Mouse (Mus musculus): ENCODE measurements at regions not wholly inside any gene's neighbourhood (a gene's known extent, or its start where the extent isn't known, plus 50 kb on each side); places are given as distances from the start of the nearest gene placed in this dataset.

DNA sequence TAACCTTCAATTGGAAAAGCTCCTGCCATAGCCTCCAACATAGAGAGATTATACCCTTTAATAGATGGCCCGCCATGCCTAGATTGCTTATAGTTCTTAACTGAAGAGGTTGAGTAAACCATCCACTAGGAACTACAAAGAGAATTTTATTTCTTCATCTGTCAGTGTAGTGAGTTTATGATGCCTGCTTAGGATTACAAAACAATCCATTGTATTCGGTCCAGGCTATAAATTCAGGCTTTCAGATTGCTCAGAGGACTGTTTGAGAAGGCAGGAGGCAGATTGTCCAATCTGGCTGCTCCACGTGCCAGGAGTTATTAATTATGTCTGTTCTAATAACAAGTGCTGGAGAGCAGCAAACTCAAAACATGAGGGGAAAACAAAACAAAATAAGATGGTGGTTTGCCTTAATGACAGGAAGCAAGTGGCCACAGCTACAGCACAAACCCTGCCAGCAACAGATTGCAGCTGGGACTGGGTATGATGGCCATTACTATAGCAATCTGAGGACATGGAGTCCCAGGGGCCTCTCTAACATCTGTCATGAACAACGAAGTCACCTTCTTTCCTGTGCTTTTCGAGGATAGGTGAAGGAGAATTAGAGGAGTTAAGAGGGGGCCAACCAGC, 154.4 kb upstream of the Bcl6 start:
- Histone ChIP-seq H3K9me3 (no peaks in the 10 kb centered on the region), H3K9ac (replicated peaks) (no peak overlapping the region), H3K36me3 (no peaks in the 10 kb centered on the region), H3K27ac (no peak overlapping the region), H3K4me1 (replicated peaks) (0 out of 2 replicates have a peak, but pooled peaks cover 6% of the 10 kb centered on the region), H3K4me2 (no peak overlapping the region), H3K27me3 (no peaks in the 10 kb centered on the region), H3K4me3 (replicated peaks) (no peak overlapping the region)
- 19% methylated on average over 5 of the region's 5 CpGs for WGBS
- no peak for ATAC-seq (ENCODE audit: insufficient number of reproducible peaks, insufficient read depth, low FRiP score, low TSS enrichment, low read depth)

DNA sequence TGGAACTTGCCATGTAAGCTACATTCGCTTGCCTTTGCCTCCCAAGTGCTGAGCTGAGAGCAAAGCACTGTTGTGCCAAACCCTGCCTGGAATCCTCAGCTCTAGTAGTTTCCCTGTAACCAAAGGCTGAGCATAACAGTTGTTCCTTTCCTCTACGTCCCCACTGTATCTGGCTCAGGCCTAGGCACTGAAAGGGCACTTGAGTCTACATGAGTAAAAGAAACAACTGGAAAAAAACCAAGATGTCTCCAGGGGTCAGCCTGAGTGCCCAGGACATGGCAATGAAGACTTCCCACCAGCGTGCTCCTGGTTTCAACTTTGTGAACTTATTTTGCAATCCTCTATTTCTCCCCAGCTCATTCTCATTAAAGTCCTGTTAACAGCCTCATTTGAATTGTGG, 150.5 kb upstream of the Bcl6 start:
- Histone ChIP-seq H3K4me1 (replicated peaks) (peaks cover 14% of the 10 kb centered on the region), H3K9ac (replicated peaks) (no peak overlapping the region), H3K4me2 (no peak overlapping the region), H3K36me3 (no peaks in the 10 kb centered on the region), H3K27me3 (no peaks in the 10 kb centered on the region), H3K27ac (no peak overlapping the region), H3K4me3 (replicated peaks) (no peak overlapping the region), H3K9me3 (no peaks in the 10 kb centered on the region)
- ATAC-seq (ENCODE audit: insufficient number of reproducible peaks, insufficient read depth, low FRiP score, low TSS enrichment, low read depth) = no peak
- WGBS = 77% methylated on average over 3 of the region's 3 CpGs

DNA sequence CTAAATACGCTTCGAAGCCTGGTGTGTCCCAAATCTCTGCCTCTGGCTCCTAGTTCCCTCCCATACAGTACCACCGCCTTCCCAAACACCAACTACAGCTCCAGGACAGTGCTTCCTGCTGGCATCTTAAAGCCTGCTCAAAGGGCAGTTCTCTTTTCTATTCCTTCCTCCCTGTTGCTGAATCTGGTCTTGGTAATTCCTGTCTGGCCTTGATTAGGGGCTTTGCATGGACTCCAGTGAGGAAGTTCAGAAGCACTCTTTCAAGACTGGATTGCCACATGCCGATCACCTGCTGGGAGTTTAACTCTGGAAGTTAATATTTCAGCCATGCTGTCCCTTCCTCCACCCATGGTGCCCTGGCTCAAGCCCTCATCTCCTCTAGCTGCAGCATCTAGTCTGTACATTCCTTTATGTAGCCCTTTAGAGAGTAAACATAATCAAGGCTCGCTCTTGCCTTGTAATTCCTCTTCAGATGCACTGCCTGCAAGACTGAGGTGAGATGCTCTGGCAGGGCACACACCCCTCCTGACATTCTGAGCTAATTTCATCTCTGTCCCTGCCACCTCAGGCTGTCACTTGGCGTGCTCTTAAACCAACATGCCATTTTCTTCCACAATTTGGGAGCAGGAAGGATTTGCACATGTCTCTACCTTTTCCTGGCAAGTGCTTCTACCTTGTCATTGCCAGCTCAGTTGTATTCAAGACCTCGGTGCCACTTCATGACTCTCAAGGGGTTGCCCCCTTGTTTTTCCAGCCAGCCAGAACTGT, 148.8 kb upstream of the Bcl6 start:
- WGBS = 58% methylated on average over 7 of the region's 7 CpGs
- H3K4me2 ChIP-seq = no peak overlapping the region
- H3K4me3 ChIP-seq (replicated peaks) = no peak overlapping the region
- peaks cover 8% of the 10 kb centered on the region for H3K4me1 ChIP-seq (replicated peaks)
- H3K27ac ChIP-seq = no peak overlapping the region
- H3K27me3 ChIP-seq = no peaks in the 10 kb centered on the region
- H3K36me3 ChIP-seq = no peaks in the 10 kb centered on the region
- no peaks in the 10 kb centered on the region for H3K9me3 ChIP-seq
- H3K9ac ChIP-seq (replicated peaks) = no peak overlapping the region
- no peak for ATAC-seq (ENCODE audit: insufficient number of reproducible peaks, insufficient read depth, low FRiP score, low TSS enrichment, low read depth)

DNA sequence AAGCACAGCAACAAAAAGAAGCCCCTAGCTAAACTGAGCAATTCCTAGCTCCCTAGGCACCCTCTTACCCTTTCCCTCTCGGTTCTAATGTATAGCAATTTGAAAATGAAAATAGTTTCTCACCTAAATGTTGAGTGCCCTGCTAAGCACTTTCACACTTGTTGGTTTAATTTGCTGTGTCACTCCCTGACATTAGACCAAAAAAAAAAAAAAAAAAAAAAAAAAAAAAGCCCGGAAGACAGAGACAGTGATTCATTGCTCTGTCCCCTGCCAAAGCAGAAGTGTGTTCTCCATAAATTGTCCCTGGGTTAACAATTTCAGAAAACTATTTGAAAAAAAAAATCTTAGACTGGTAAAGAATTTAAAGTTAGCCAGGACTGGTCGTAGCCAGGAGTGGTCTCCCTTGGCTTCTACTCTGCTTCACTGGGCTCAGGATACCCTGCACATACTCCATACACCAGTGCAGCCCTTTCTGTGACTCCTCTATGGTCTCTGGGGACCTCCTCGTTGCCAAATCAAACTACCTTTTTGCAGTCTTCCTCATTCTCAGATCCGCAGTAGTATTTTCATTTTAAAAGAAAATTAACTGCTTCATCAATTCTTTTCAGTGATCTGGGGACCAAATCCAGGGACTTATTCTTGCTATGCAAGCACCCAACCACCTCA, 148.0 kb upstream of the Bcl6 start:
- 58% methylated on average over 5 of the region's 5 CpGs for WGBS
- Histone ChIP-seq H3K9ac (replicated peaks) (no peak overlapping the region), H3K4me3 (replicated peaks) (no peak overlapping the region), H3K9me3 (no peaks in the 10 kb centered on the region), H3K27ac (no peak overlapping the region), H3K4me1 (replicated peaks) (peaks cover 8% of the 10 kb centered on the region), H3K36me3 (no peaks in the 10 kb centered on the region), H3K27me3 (no peaks in the 10 kb centered on the region), H3K4me2 (no peak overlapping the region)
- ATAC-seq (ENCODE audit: insufficient number of reproducible peaks, insufficient read depth, low FRiP score, low TSS enrichment, low read depth) = no peak

DNA sequence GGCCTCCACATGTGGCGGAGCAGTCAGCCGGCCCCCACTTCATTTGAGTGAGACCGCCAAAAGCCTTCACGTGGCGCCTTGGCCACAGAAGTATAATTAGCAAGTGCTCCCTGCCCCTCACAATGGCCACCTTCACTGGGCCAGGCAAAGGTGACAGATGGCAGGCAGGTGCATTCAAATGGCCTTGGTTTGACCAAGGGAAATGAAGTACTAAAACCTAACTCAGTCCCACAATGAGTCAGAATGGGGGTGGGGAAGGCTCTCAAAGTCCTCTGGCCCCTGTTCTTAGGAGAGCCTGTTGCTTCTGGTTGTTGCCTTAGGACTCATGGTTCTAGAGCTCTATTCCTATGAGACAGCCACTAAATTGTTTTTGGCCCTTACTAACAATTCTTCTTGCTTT, 147.2 kb upstream of the Bcl6 start:
- Histone ChIP-seq H3K4me1 (replicated peaks) (peaks cover 8% of the 10 kb centered on the region), H3K9ac (replicated peaks) (no peak overlapping the region), H3K4me3 (replicated peaks) (no peak overlapping the region), H3K36me3 (no peaks in the 10 kb centered on the region), H3K27ac (no peak overlapping the region), H3K9me3 (no peaks in the 10 kb centered on the region), H3K27me3 (no peaks in the 10 kb centered on the region), H3K4me2 (no peak overlapping the region)
- WGBS = 57% methylated on average over 5 of the region's 5 CpGs
- ATAC-seq (ENCODE audit: insufficient number of reproducible peaks, insufficient read depth, low FRiP score, low TSS enrichment, low read depth) = no peak

DNA sequence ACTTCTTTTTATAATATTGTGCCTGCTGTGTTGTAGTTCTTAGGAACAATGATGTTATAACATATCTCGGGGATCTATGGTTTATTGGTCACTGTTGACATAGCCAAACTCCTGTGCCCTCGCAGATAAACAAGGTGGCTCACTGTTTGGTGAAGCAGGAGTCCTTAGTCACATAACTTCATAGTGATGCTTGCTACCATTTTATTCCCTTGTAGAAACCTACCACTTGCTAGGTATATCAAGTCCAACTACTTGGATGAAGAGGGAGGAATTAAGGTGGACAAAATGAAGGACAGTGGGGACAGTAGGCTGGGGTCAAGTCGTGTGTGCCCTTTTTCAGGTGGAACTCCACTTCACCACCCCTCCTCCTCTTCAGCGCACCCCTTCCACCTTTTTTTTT, 146.7 kb upstream of the Bcl6 start:
- Histone ChIP-seq H3K4me1 (replicated peaks) (peaks cover 8% of the 10 kb centered on the region), H3K36me3 (no peaks in the 10 kb centered on the region), H3K9me3 (no peaks in the 10 kb centered on the region), H3K4me2 (no peak overlapping the region), H3K27ac (no peak overlapping the region), H3K9ac (replicated peaks) (no peak overlapping the region), H3K4me3 (replicated peaks) (no peak overlapping the region), H3K27me3 (0 out of 2 replicates have a peak, but pooled peaks cover 3% of the 10 kb centered on the region)
- 88% methylated on average over 3 of the region's 4 CpGs for WGBS
- ATAC-seq (ENCODE audit: insufficient number of reproducible peaks, insufficient read depth, low FRiP score, low TSS enrichment, low read depth) = no peak

DNA sequence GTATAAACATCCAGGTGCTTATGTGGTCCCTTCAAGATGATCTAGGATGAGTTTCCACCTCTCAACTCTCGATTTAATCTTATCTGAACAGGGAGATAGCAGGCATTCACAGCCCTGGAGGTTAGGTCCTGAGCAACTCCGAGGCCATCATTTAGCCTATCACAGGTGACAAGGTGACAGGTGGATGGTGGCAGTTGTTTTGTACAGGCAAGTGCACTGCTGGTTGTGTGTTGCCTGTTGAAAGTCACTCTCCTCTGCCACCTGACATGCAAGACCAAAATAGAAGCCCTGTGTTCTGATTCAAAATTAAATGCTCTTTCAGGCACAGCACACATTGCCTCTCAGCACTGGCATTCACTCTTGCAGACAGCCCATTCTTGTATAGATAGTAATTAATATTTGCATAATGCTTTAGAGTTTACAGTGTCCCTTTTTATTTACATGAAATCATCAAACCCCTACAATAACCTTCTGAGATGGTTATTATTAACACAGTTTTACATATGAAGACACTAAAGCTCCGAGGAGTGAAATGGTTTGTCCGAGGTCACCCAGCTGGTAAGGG, 145.9 kb upstream of the Bcl6 start:
- ATAC-seq (ENCODE audit: insufficient number of reproducible peaks, insufficient read depth, low FRiP score, low TSS enrichment, low read depth) = no peak
- WGBS = 88% methylated on average over 4 of the region's 4 CpGs
- Histone ChIP-seq H3K4me2 (no peak overlapping the region), H3K36me3 (no peaks in the 10 kb centered on the region), H3K9ac (replicated peaks) (no peak overlapping the region), H3K4me1 (replicated peaks) (peaks cover 8% of the 10 kb centered on the region), H3K27ac (no peak overlapping the region), H3K9me3 (no peaks in the 10 kb centered on the region), H3K4me3 (replicated peaks) (no peak overlapping the region), H3K27me3 (0 out of 2 replicates have a peak, but pooled peaks cover 4% of the 10 kb centered on the region)

DNA sequence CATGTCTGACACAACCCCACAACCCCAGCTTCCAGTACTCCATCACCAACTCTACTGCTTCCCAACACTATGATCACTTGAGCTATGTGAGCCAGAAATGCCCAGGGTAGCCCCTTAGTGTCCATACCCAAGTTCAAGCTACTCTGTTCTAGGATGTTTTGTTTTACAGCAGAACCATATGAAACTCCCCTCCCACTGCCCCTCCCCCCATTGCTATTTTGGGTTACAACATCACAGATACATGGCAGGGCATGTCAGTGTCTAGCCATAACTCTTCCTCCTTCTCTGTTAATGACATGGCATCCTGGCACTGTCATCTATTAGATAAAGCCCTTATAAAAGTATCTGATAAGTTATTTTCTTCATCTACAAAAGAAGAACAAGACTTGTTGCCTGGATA, 142.0 kb upstream of the Bcl6 start:
- no peak overlapping the region for H3K27ac ChIP-seq
- no peak overlapping the region for H3K9ac ChIP-seq (replicated peaks)
- 0 out of 2 replicates have a peak, but pooled peaks cover 4% of the 10 kb centered on the region for H3K27me3 ChIP-seq
- H3K4me2 ChIP-seq = no peak overlapping the region
- no peak overlapping the region for H3K4me3 ChIP-seq (replicated peaks)
- peaks cover 4% of the 10 kb centered on the region; the same call in 1 of the 2 replicates for H3K4me1 ChIP-seq (replicated peaks)
- no peaks in the 10 kb centered on the region for H3K36me3 ChIP-seq
- ATAC-seq (ENCODE audit: insufficient number of reproducible peaks, insufficient read depth, low FRiP score, low TSS enrichment, low read depth) = no peak
- H3K9me3 ChIP-seq = no peaks in the 10 kb centered on the region

DNA sequence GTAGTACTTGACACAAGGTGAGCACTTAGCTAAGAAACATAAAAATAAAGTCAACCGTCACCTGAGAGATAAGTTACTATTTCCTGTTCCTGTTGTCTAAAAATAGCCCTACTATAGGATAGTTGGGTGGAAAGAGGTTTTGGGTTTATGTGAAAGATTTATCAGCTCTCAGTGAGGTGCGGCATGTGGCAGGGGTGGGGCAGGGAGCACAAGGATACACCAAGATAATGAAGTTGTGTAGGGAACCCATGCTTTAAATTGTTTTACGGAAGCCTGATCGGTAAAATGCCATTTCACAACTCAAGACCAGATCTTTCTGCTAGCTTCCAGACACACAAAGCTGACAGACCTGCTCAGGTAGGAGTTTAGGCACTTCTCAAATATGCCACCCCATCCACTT, 141.0 kb upstream of the Bcl6 start:
- Histone ChIP-seq H3K27ac (no peak overlapping the region), H3K4me1 (replicated peaks) (peaks cover 4% of the 10 kb centered on the region; the same call in 1 of the 2 replicates), H3K4me2 (no peak overlapping the region), H3K27me3 (0 out of 2 replicates have a peak, but pooled peaks cover 4% of the 10 kb centered on the region), H3K9ac (replicated peaks) (no peak overlapping the region), H3K36me3 (no peaks in the 10 kb centered on the region), H3K9me3 (no peaks in the 10 kb centered on the region), H3K4me3 (replicated peaks) (no peak overlapping the region)
- WGBS = 79% methylated on average over 4 of the region's 4 CpGs
- no peak for ATAC-seq (ENCODE audit: insufficient number of reproducible peaks, insufficient read depth, low FRiP score, low TSS enrichment, low read depth)

DNA sequence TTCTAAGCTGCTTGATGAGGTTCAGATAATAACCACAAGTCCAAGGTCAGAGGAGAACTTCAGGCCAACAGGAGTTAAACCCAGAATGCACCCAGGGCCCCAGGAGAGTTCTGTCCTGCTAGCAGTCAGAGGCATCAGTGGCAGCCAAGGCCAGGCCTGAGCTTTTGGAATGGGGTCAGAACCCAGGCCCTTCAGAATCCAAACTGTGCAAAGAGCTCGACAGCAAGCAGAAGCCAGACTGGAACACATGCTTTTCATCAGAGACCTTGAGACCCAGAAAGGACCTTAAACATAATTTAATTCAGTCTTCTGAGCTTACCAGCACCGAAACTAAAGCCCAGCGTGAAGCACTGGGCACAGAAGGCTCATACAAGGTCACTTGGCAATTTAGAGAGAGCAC, 139.9 kb upstream of the Bcl6 start:
- Histone ChIP-seq H3K4me2 (no peak overlapping the region), H3K9me3 (no peaks in the 10 kb centered on the region), H3K27me3 (0 out of 2 replicates have a peak, but pooled peaks cover 4% of the 10 kb centered on the region), H3K4me3 (replicated peaks) (no peak overlapping the region), H3K27ac (no peak overlapping the region), H3K36me3 (no peaks in the 10 kb centered on the region), H3K4me1 (replicated peaks) (peaks cover 4% of the 10 kb centered on the region; the same call in 1 of the 2 replicates), H3K9ac (replicated peaks) (no peak overlapping the region)
- no peak for ATAC-seq (ENCODE audit: insufficient number of reproducible peaks, insufficient read depth, low FRiP score, low TSS enrichment, low read depth)
- 23% methylated on average over 3 of the region's 3 CpGs for WGBS

DNA sequence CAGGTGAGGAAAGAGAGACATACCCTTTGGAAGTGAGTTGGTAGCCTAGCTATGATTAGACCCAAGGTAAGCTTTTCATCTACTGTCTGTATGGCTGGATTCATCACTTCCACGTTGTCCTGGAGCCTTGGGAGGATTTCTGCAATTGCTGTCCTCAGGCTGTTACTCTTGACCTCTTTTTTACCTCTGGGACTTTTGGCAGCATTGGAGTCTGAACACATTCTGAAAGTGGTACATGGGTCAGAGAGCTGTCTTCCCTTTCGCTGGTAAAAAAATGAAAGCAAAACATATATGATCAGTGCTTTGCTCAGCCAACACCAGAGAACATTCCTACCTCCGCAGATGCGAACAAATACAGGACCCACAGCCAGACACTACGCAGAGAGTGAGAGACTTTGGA, 136.1 kb upstream of the Bcl6 start:
- no peak overlapping the region for H3K4me3 ChIP-seq (replicated peaks)
- WGBS = 86% methylated on average over 5 of the region's 5 CpGs
- peaks cover 4% of the 10 kb centered on the region; the same call in 1 of the 2 replicates for H3K4me1 ChIP-seq (replicated peaks)

More for the DNA sequence above, 136.1 kb upstream of the Bcl6 start:
- no peak overlapping the region for H3K27ac ChIP-seq
- no peaks in the 10 kb centered on the region for H3K9me3 ChIP-seq
- H3K27me3 ChIP-seq = no peaks in the 10 kb centered on the region
- ATAC-seq (ENCODE audit: insufficient number of reproducible peaks, insufficient read depth, low FRiP score, low TSS enrichment, low read depth) = no peak
- H3K36me3 ChIP-seq = no peaks in the 10 kb centered on the region
- H3K9ac ChIP-seq (replicated peaks) = no peak overlapping the region
- H3K4me2 ChIP-seq = no peak overlapping the region

All from limb, embryonic 12.5 days (tissue).